8 mouse cellular contexts compared by ENCODE assay signal in the genomic region with DNA sequence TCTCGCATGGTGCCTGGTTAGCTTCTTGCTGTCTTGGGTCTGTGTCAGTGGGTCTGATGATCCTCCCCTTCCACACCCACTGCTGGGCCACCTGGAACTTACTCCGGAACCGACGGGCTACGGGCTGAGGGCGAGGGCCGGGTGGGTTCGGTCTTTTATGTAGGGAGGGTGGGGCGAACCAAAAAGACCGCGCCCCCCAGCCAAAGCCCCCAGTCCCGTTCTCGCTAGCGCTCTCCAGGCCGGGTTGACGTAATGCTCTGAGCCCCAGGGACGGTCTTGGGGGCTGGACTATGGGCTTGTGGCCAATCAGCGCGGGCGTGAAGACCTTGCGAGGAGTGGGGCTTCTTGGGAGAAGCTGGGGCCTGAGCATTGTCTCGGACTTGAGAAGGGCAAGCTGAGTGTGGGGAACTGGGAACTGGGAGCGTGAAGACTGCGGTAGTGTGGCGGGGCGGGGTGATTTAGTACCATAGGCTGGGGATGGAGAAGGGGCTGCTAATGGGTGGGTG. TPM values are rescaled to one million over a fixed set of nuclear protein-coding genes. Genes with fewer than 3 reads are reported as not detected.
DNase-seq lines count a peak whose midpoint lies in the region; ATAC-seq and TF ChIP-seq lines count a peak whose summit lies in the region.

A gene (minus strand): TSS at position 241 of the 506 bp plus-strand sequence.

- peaks cover 5 to 19% of the 10 kb centered on the region in 2 experiments; a peak in 3 of 4 replicates for H3K4me1 ChIP-seq in ES-E14 (ENCODE audit: control insufficient read depth in 2 of 2, insufficient read depth in 2 of 2, low read length in 2 of 2, poor library complexity in 1 of 2)
- H3K4me1 ChIP-seq in heart, embryonic 12.5 days (replicated peaks), result peaks cover 31% of the 10 kb centered on the region
- H3K4me1 ChIP-seq in liver, embryonic 13.5 days (replicated peaks), result peaks cover 35% of the 10 kb centered on the region

- H3K4me2 ChIP-seq in heart, embryonic 12.5 days, result peak within 1 kb of the TSS; percentile 91
- H3K4me2 ChIP-seq in liver, embryonic 13.5 days, result peak within 1 kb of the TSS; percentile 74

- H3K27me3 ChIP-seq in heart, embryonic 12.5 days (replicated peaks), result peaks cover 23% of the 10 kb centered on the region
- peaks cover 68% of the 10 kb centered on the region for H3K27me3 ChIP-seq in liver, embryonic 13.5 days

- in situ Hi-C loops in ES-E14 (cut with MboI; ENCODE audit: low sequenced_read_pairs in 2 of 2, unreplicated experiment in 2 of 2), result no loop called here

- ATAC-seq in heart, embryonic 12.5 days (ENCODE audit: insufficient number of reproducible peaks, low FRiP score), result peak; percentile 92
- peak; percentile 60 for ATAC-seq in liver, embryonic 13.5 days (ENCODE audit: low read depth)

- peak within 1 kb of the TSS; percentile 79 to 95 for H3K4me3 ChIP-seq in ES-E14 (ENCODE audit: insufficient read depth in 1 of 2, low read depth in 1 of 2, low read length in 2 of 2, poor library complexity in 1 of 2, severe bottlenecking in 1 of 2)
- peak within 1 kb of the TSS; percentile 88 for H3K4me3 ChIP-seq in heart, embryonic 12.5 days
- H3K4me3 ChIP-seq in liver, embryonic 13.5 days (replicated peaks), result peak within 1 kb of the TSS; percentile 57

- WGBS in heart, embryonic 12.5 days, result under 1% methylated on average over 26 of the region's 26 CpGs
- under 1% methylated on average over 26 of the region's 26 CpGs for WGBS in liver, embryonic 13.5 days (ENCODE audit: insufficient replicate concordance)

- peak within 1 kb of the TSS; percentile 92 for H3K27ac ChIP-seq in ES-E14 (ENCODE audit: insufficient read depth, low read depth, low read length, poor library complexity, severe bottlenecking)
- H3K27ac ChIP-seq in heart, embryonic 12.5 days (ENCODE audit: poor library complexity, severe bottlenecking), result peak within 1 kb of the TSS; percentile 79
- H3K27ac ChIP-seq in liver, embryonic 13.5 days, result no peak within 1 kb of the TSS

- H3K9me3 ChIP-seq in ES-E14 (ENCODE audit: control insufficient read depth, insufficient read depth, low read depth, low read length), result no peaks in the 10 kb centered on the region
- H3K9me3 ChIP-seq in heart, embryonic 12.5 days (replicated peaks), result no peaks in the 10 kb centered on the region
- no peaks in the 10 kb centered on the region for H3K9me3 ChIP-seq in liver, embryonic 13.5 days (replicated peaks)

- peak within 1 kb of the TSS; percentile 83 for H3K9ac ChIP-seq in ES-E14 (ENCODE audit: insufficient read depth, low read depth, low read length, poor library complexity, severe bottlenecking)
- H3K9ac ChIP-seq in heart, embryonic 12.5 days, result peak within 1 kb of the TSS; percentile 85
- H3K9ac ChIP-seq in liver, embryonic 13.5 days, result peak within 1 kb of the TSS; percentile 47; the same call in 1 of the 2 replicates

- peaks cover 16% of the 10 kb centered on the region for H3K36me3 ChIP-seq in ES-E14 (ENCODE audit: control insufficient read depth, insufficient read depth, low read length, poor library complexity, severe bottlenecking)
- H3K36me3 ChIP-seq in heart, embryonic 12.5 days, result peaks cover 7% of the 10 kb centered on the region; the same call in 1 of the 2 replicates
- H3K36me3 ChIP-seq in liver, embryonic 13.5 days, result no peaks in the 10 kb centered on the region

- DNase-seq in 3134 (ENCODE audit: extremely low read depth, insufficient read length, low spot score), result peak; percentile 77
- peak; percentile 98 for DNase-seq in ES-E14 (ENCODE audit: low read depth, low spot score)
- peak; percentile 89 for DNase-seq in embryo, embryonic 9.5 days (ENCODE audit: extremely low spot score)
- peak; percentile 84 for DNase-seq in kidney, postnatal 10 days
- DNase-seq in liver, embryonic 13.5 days, result peak; percentile 20
- peak; percentile 91 for DNase-seq in neural tube, embryonic 10.5 days (ENCODE audit: extremely low spot score, low spot score)
- peak; percentile 70 for DNase-seq in thymus, postnatal 25 days

TF ChIP-seq in ES-E14, 5 proteins besides CTCF, POLR2A, EP300 and RAD21:
- TF ChIP-seq MAFK (IDR thresholded peaks at IDR 0.05; ENCODE audit: insufficient read depth, low read depth, low read length) (no peak), CHD2 (IDR thresholded peaks at IDR 0.05; ENCODE audit: low read depth, low read length) (peak; percentile 58; the same call in 1 of the 2 replicates), HCFC1 (IDR thresholded peaks at IDR 0.05; ENCODE audit: borderline replicate concordance, insufficient read depth, low read length) (no peak), ZNF384 (IDR thresholded peaks at IDR 0.05; ENCODE audit: low read depth, low read length) (no peak), ZC3H11A (IDR thresholded peaks at IDR 0.05; ENCODE audit: borderline replicate concordance, low read depth, low read length) (0 out of 2 replicates have a peak, but pooled peaks have one; percentile 2)

RNA-seq across cellular contexts. Expression of the gene that starts here (rescaled TPM):
- total RNA-seq in ES-E14 (2012; rRNA removed), result 122 and 139 TPM in 2 replicates
- polyA plus RNA-seq in heart, embryonic 12.5 days (2016; fragmentation: Nextera tagmentation; extraction: Ambion mirVana), result 24.2 and 28.8 TPM in 2 replicates
- polyA plus RNA-seq in liver, embryonic 13.5 days (2015; fragmentation: Nextera tagmentation; extraction: Ambion mirVana), result 1.3 and 1.5 TPM in 2 replicates

Comparison
In these comparisons a context has a peak if more than half of its experiments do, and no peak if none do; other contexts are left out.
1. RNA of the gene that starts here (polyA plus RNA-seq): 24.2 to 28.8 TPM in heart, embryonic 12.5 days; 1.3 to 1.5 TPM in liver, embryonic 13.5 days; every median in the first group is over 10 times any median in the second.
2. DNase-seq: peak in every context shown above with its lines; median percentile 98 in ES-E14; 91 in neural tube, embryonic 10.5 days; 89 in embryo, embryonic 9.5 days; 84 in kidney, postnatal 10 days; 77 in 3134; 70 in thymus, postnatal 25 days; 20 in liver, embryonic 13.5 days.
3. Peak in every context shown above with its lines, with median percentiles within 50 percentile points of each other: H3K4me3 ChIP-seq and H3K9ac ChIP-seq.